Mouse (Mus musculus) embryonic facial prominence, embryonic 15.5 days (tissue): ENCODE data around the gene Trim67. TPM values are rescaled to one million over a fixed set of nuclear protein-coding genes. Genes with fewer than 3 reads are reported as not detected.

Experiments used
- ATAC-seq: fragments of 200-750 bp; cut with Nextera tagmentation; 2 replicates; pipeline ENCODE4 v1.8.0; 2017; ENCODE audit warnings: low read depth, moderate TSS enrichment; ENCODE audit not compliant: insufficient number of reproducible peaks, low FRiP score, low TSS enrichment
- H3K27ac ChIP-seq: fragments of 300-500 bp; sonication (generic); replicated peaks from 2 replicates; pipeline ENCODE4 v1.5.1; 2015; ENCODE audit warnings: mild to moderate bottlenecking, inconsistent platforms
- H3K27me3 ChIP-seq: fragments of 300-500 bp; sonication (generic); 2 replicates; pipeline ENCODE4 v1.6.1; 2015; ENCODE audit warnings: inconsistent platforms
- H3K36me3 ChIP-seq: fragments of 300-500 bp; sonication (generic); 2 replicates; pipeline ENCODE4 v1.6.1; 2015; ENCODE audit warnings: mild to moderate bottlenecking, inconsistent platforms
- H3K4me1 ChIP-seq: fragments of 300-500 bp; sonication (generic); 2 replicates; pipeline ENCODE4 v1.6.1; 2015; ENCODE audit warnings: inconsistent platforms
- H3K4me2 ChIP-seq: fragments of 300-500 bp; sonication (generic); replicated peaks from 2 replicates; pipeline ENCODE4 v1.6.1; 2015; ENCODE audit warnings: mild to moderate bottlenecking, inconsistent platforms
- H3K4me3 ChIP-seq: fragments of 300-500 bp; sonication (generic); replicated peaks from 2 replicates; pipeline ENCODE4 v1.5.1; 2015; ENCODE audit warnings: mild to moderate bottlenecking, inconsistent platforms
- H3K9ac ChIP-seq: fragments of 300-500 bp; sonication (generic); 2 replicates; pipeline ENCODE4 v1.6.1; 2015; ENCODE audit warnings: inconsistent platforms
- H3K9me3 ChIP-seq: fragments of 300-500 bp; sonication (generic); replicated peaks from 2 replicates; pipeline ENCODE4 v1.6.1; 2016; ENCODE audit warnings: inconsistent platforms
- WGBS: fragments of 180-500 bp; shearing (Covaris S2); methylation state at CpG from one replicate; pipeline ENCODE4 v1.1.7; 2015; 5-methylcytosine and 5-hydroxymethylcytosine counted together
- polyA plus RNA-seq: library from polyadenylated mRNA; unstranded; fragments of >200 nt; fragmentation: Nextera tagmentation; extraction: Ambion mirVana; gene quantifications from 2 replicates; pipeline ENCODE4 v1.2.1, GENCODE M21; 2015

Trim67 gene
- polyA plus RNA-seq, 1 experiment from 2014 or later: 0.13 TPM

DNA sequence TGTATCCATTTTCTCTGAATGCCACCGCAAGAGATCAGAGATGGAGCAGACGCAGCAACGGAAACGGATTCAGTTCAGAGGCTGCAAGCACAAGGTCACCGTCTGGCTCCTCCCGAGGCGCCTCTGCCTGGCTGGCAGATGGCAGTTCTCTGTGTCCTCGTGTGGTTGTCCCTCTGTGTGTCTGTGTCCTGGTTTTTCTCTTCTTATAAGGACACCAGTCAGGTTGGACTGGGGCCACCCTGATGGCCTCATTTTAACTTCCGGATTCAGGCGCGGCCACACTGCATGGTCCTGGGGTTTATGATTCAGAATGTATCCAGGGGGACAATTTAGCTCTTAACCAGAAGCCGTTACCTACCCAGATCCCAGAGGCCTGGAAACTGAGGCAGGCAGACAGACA is 23.0 kb downstream of the Trim67 start:
- Histone ChIP-seq H3K4me3 (no peak overlapping the region), H3K9ac (no peak overlapping the region), H3K9me3 (peaks cover 8% of the 10 kb centered on the region; the same call in 1 of the 2 replicates), H3K36me3 (no peaks in the 10 kb centered on the region), H3K27me3 (no peaks in the 10 kb centered on the region), H3K4me2 (no peak overlapping the region), H3K27ac (no peak overlapping the region), H3K4me1 (no peaks in the 10 kb centered on the region)
- no peak for ATAC-seq
- 71% methylated on average over 12 of the region's 12 CpGs for WGBS

DNA sequence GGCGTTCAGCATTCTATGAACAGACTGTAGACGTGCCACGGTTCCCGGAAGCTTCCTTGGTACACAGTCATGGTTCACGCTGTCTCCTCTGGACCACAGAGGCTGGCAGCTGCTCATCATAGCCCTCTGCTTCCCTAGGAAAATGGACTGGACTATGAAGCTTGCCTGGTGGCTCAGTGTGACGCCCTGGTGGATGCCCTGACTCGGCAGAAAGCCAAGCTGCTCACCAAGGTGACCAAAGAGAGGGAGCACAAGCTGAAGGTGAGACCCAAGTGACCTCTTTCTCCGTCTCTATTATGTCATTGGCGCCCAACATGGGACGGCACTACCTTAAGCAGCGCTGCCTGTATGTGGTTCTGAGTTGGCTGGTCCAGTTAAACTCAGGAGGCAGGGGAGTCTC is 24.0 kb downstream of the Trim67 start:
- ATAC-seq: no peak
- Histone ChIP-seq H3K4me3 (no peak overlapping the region), H3K27me3 (no peaks in the 10 kb centered on the region), H3K27ac (no peak overlapping the region), H3K9ac (no peak overlapping the region), H3K36me3 (no peaks in the 10 kb centered on the region), H3K4me2 (no peak overlapping the region), H3K4me1 (no peaks in the 10 kb centered on the region), H3K9me3 (peaks cover 8% of the 10 kb centered on the region; the same call in 1 of the 2 replicates)
- WGBS: 92% methylated on average over 11 of the region's 11 CpGs

DNA sequence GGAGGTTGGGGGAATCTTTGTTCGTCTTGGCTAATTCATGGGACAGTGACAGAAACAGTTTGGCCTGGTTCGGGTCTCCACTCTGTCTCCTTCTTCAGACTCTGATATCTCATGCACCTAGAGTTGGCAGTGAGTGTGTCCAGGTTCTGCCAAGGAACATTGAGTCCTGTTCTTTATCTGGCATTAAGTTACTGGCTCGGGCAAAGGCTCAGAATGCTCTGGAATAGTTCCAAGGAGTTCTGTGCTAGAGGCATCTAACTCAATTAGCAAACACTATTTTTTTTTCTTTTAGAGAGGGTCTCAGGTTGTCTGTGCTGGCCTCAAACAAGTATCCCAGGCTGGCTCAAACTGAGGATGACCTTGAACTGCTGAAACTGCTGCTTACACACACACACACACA is 24.5 kb downstream of the Trim67 start:
- Histone ChIP-seq H3K36me3 (no peaks in the 10 kb centered on the region), H3K9me3 (peaks cover 8% of the 10 kb centered on the region; the same call in 1 of the 2 replicates), H3K27me3 (no peaks in the 10 kb centered on the region), H3K27ac (no peak overlapping the region), H3K4me2 (no peak overlapping the region), H3K4me3 (no peak overlapping the region), H3K9ac (no peak overlapping the region), H3K4me1 (no peaks in the 10 kb centered on the region)
- 84% methylated on average over 3 of the region's 3 CpGs for WGBS
- no peak for ATAC-seq

DNA sequence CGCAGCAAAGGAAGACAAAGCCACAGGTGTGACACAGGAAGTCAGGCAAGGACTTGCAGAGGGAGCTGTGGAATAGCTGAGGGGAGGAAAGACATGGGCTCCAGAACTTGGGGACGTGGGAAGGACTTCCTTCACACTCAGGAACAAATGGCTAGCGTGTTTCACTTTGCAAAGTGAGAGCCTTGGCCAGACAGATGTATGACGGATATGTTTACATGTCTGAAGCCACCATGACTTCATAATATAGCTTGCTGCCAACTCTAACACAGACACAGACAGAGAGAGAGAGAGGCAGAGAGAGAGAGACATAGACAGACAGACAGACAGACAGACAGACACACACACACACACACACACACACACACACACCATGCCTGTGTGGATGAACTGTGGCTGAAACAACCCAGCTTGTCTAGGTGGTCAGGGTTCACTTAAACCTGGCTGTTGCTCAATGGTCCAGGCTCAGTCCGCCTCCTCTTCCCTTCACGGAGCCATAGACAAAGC is 26.8 kb downstream of the Trim67 start:
- 68% methylated on average over 6 of the region's 6 CpGs for WGBS
- no peaks in the 10 kb centered on the region for H3K36me3 ChIP-seq

DNA sequence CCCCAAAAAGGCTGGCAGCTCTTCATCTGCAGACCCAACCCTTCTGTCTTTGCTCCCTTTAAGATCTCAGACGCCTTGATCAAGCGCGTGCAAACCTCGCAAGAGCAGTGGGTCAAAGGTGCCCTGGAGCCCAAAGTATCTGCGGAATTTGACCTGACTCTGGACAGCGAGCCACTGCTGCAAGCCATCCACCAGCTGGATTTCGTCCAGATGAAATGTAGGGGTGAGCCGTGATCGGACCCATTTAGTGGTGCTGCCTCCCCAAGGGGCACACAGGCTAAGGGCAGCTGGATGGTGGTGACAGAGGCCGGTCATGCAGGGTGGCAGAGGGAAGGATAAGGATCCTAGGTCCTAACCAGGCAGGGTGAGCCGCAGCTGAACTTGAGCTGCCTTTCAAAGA is 27.2 kb downstream of the Trim67 start:
- H3K4me1 ChIP-seq: no peaks in the 10 kb centered on the region
- H3K4me3 ChIP-seq: no peak overlapping the region
- peaks cover 8% of the 10 kb centered on the region; the same call in 1 of the 2 replicates for H3K9me3 ChIP-seq
- no peak overlapping the region for H3K9ac ChIP-seq
- no peaks in the 10 kb centered on the region for H3K27me3 ChIP-seq
- no peaks in the 10 kb centered on the region for H3K36me3 ChIP-seq
- H3K4me2 ChIP-seq: no peak overlapping the region
- 47% methylated on average over 11 of the region's 11 CpGs for WGBS
- no peak for ATAC-seq
- H3K27ac ChIP-seq: no peak overlapping the region

More for the DNA sequence above, 26.8 kb downstream of the Trim67 start:
- ATAC-seq: no peak
- no peaks in the 10 kb centered on the region for H3K4me1 ChIP-seq
- no peak overlapping the region for H3K4me2 ChIP-seq
- no peak overlapping the region for H3K9ac ChIP-seq
- no peaks in the 10 kb centered on the region for H3K27me3 ChIP-seq
- peaks cover 8% of the 10 kb centered on the region; the same call in 1 of the 2 replicates for H3K9me3 ChIP-seq
- no peak overlapping the region for H3K4me3 ChIP-seq
- no peak overlapping the region for H3K27ac ChIP-seq

DNA sequence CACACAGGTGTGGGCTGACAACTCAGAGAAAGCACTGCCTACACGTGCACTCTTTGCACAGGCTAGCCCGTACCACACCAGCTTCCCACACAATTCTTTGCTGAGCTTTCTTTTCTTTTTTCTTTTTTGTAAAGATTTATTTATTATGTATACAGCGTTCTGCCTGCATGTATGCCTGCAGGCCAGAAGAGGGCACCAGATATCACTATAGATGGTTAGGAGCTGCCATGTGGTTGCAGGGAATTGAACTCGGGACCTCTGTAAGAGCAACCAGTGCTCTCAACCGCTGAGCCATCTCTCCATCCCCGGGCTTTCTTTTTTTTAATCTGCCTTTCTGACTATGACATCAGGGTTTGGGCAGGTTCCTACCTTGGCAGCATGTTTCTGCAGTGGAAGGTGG is 30.6 kb downstream of the Trim67 start:
- ATAC-seq: no peak
- WGBS: 77% methylated on average over 6 of the region's 6 CpGs
- H3K4me1 ChIP-seq: no peaks in the 10 kb centered on the region

DNA sequence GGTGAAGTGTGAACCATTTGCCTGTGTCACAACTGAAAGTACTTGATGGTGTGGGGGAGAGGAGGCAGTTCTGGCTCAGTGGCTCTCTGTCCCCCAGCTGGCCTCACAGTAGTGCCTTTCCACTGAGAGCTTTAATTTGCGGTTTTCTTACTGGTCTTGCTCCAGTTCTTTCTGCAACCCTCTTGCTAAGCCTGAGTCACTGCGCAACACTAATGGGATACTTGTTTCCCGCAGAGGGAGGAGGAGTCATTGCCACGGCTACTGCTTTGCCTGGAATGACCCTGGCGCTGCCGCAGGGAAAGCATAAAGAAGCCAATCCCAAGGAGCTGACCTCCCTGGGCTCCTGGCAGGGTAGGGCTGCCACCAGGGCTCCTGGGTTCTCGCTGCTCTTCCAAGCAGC is 33.8 kb downstream of the Trim67 start:
- no peak overlapping the region for H3K9ac ChIP-seq
- H3K4me2 ChIP-seq: no peak overlapping the region

More for the DNA sequence above, 30.6 kb downstream of the Trim67 start:
- no peak overlapping the region for H3K27ac ChIP-seq
- H3K4me2 ChIP-seq: no peak overlapping the region
- no peaks in the 10 kb centered on the region for H3K9me3 ChIP-seq
- H3K4me3 ChIP-seq: no peak overlapping the region
- peaks cover 1% of the 10 kb centered on the region for H3K27me3 ChIP-seq
- no peak overlapping the region for H3K9ac ChIP-seq
- H3K36me3 ChIP-seq: no peaks in the 10 kb centered on the region

DNA sequence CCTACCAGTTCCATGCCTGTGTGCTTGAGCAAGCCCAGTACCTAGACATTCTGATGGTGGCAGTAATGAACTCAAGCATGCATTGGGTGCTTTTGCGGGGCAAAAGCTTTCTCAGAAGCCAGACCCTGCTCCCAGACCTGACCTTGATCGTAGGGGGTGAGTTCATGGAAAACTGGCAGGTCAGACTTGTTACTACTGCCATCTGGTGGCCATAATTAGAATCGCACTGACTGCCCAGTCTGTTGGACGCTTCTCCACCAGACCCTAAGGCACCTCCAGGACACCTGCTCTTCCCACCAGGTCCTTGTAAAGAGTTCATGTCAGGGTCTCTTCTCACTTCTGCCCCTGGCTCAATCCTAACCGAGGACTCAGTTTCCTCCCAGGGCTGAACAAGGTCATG is 34.5 kb downstream of the Trim67 start:
- Histone ChIP-seq H3K36me3 (no peaks in the 10 kb centered on the region), H3K27me3 (peaks cover 10% of the 10 kb centered on the region), H3K4me3 (no peak overlapping the region), H3K4me1 (no peaks in the 10 kb centered on the region), H3K27ac (no peak overlapping the region), H3K4me2 (no peak overlapping the region), H3K9ac (no peak overlapping the region), H3K9me3 (no peaks in the 10 kb centered on the region)
- WGBS: 4% methylated on average over 5 of the region's 5 CpGs
- no peak for ATAC-seq

More for the DNA sequence above, 33.8 kb downstream of the Trim67 start:
- Histone ChIP-seq H3K9me3 (no peaks in the 10 kb centered on the region), H3K4me1 (no peaks in the 10 kb centered on the region), H3K27me3 (peaks cover 10% of the 10 kb centered on the region), H3K4me3 (no peak overlapping the region), H3K27ac (no peak overlapping the region), H3K36me3 (no peaks in the 10 kb centered on the region)
- ATAC-seq: no peak
- 27% methylated on average over 7 of the region's 7 CpGs for WGBS

DNA sequence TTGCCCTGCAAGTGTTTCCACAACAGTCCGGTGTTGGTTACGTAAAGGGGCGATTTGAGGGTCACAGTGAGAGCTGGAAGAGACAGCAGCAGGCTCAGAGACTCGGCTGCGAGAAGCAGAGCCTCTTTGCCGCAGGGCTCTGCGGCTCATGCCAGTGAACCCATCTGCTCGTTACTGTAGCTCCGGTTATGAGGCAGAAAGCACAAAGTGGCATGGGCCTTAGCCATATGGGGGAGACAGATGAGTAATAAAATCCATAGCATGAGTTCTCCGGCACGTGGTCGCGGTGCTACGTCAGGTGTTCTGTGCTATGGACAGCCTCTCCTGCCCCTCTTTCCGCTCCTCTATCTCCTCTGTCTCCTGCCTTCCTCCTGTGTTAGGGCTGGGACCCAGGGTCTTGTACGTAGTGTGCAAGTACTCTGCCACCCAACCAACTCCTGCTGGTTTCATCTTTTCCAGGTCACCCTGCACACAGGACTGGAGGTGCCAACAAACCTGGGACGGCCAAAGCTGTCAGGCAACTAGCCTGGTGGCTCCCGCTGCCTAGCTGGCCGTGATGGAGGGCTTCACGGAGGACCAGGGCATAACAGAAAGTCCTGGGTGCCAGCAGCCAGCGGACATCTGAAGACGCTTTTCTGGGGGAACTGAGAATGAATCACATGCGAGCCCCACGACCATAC is 35.8 kb downstream of the Trim67 start:
- H3K27me3 ChIP-seq: peaks cover 10% of the 10 kb centered on the region

DNA sequence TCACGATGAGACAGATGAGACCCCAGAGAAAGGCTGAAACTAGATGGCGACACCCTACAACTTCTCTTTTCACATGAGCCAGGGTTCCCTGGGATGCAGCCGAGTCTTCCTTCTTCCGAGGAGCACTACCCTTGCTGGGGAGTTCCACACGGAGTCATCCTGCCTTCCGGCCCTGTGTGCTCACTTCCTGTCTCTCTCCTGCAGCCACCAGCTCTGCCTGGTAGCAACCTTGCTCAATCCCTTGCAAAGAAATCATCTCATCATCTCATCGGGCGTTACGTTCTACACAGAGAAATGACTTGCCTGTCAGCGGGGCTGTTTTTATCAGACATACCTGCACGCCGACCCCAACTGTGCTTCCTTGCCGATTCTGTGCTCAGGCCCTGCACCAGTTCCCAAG is 37.2 kb downstream of the Trim67 start:
- H3K9me3 ChIP-seq: no peaks in the 10 kb centered on the region
- H3K27me3 ChIP-seq: peaks cover 10% of the 10 kb centered on the region
- no peak overlapping the region for H3K4me3 ChIP-seq
- H3K9ac ChIP-seq: no peak overlapping the region
- ATAC-seq: no peak
- peaks cover 7% of the 10 kb centered on the region for H3K4me1 ChIP-seq
- WGBS: 75% methylated on average over 13 of the region's 13 CpGs
- H3K36me3 ChIP-seq: no peaks in the 10 kb centered on the region
- no peak overlapping the region for H3K27ac ChIP-seq
- no peak overlapping the region for H3K4me2 ChIP-seq

More for the DNA sequence above, 35.8 kb downstream of the Trim67 start:
- peaks cover 2% of the 10 kb centered on the region for H3K4me1 ChIP-seq
- H3K36me3 ChIP-seq: no peaks in the 10 kb centered on the region
- no peak overlapping the region for H3K4me3 ChIP-seq
- H3K4me2 ChIP-seq: no peak overlapping the region
- H3K9me3 ChIP-seq: no peaks in the 10 kb centered on the region
- no peak overlapping the region for H3K27ac ChIP-seq
- H3K9ac ChIP-seq: no peak overlapping the region
- ATAC-seq: no peak
- WGBS: 80% methylated on average over 24 of the region's 24 CpGs

DNA sequence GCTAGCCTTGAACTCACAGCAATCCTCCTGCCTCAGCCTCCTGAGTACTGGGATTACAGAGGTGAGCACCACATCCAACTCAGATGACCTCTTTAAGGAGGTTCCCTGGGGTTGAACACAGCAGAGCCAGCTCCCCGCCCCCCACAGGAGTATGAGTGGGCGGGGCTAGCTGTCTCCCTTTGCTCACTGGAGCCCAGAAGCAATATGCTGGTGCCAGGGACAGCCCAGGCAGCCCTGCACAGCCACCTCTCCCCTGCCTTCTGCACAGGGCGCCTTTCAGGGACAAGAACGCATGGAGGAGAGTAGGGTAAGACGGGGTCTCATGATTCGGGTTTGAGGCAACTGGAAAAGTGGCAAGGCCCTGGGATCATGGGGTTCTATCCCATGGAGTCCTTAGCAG is 38.6 kb downstream of the Trim67 start:
- Histone ChIP-seq H3K4me2 (no peak overlapping the region), H3K9ac (no peak overlapping the region), H3K9me3 (no peaks in the 10 kb centered on the region), H3K4me3 (no peak overlapping the region), H3K36me3 (no peaks in the 10 kb centered on the region), H3K4me1 (peaks cover 7% of the 10 kb centered on the region), H3K27me3 (peaks cover 10% of the 10 kb centered on the region), H3K27ac (no peak overlapping the region)
- 77% methylated on average over 6 of the region's 6 CpGs for WGBS
- ATAC-seq: no peak

DNA sequence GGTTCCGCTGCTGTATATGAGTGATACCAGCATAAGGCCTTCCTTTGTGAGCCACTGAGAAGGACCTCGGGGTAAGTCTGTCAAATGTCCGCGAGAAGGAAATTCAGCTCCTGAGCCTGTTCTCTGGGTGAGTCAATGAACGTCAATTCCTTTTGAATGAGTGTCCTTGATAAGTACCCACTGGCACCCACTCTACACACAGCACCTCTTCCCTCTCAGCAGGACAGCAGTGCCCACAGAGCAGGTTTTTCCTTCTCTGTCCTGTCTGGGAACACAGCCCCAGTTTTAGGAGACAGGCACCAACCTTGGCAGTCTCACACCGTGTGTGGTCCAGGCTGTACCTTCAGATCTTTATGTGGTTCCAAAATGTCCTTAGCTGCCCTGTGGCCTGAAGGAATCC is 39.0 kb downstream of the Trim67 start:
- H3K27ac ChIP-seq: no peak overlapping the region
- no peak for ATAC-seq
- no peak overlapping the region for H3K4me2 ChIP-seq
- no peaks in the 10 kb centered on the region for H3K36me3 ChIP-seq
- no peaks in the 10 kb centered on the region for H3K9me3 ChIP-seq
- H3K9ac ChIP-seq: no peak overlapping the region
- WGBS: 84% methylated on average over 6 of the region's 6 CpGs
- H3K27me3 ChIP-seq: peaks cover 10% of the 10 kb centered on the region
- H3K4me1 ChIP-seq: peaks cover 7% of the 10 kb centered on the region
- H3K4me3 ChIP-seq: no peak overlapping the region
